In genomic region chr12:75359921-75360482, GRCm38 (mm10) we compare ENCODE assay signal across 29 mouse cellular contexts. TPM values are rescaled to one million over a fixed set of nuclear protein-coding genes. Genes with fewer than 3 reads are reported as not detected.
A peak's percentile ranks its signal among the peaks of the same experiment; 100 is the strongest.
DNase-seq lines count a peak whose midpoint lies in the region; ATAC-seq and TF ChIP-seq lines count a peak whose summit lies in the region.
"Had no signal": no experiment of that assay in that cellular context is flagged by ENCODE, and none has a peak within 500 bp of the region (broad histone marks: within the 10 kb centered on the region; RNA-seq: fewer than 3 reads in every experiment).

No protein-coding gene starts in this region.

- H3K36me3 ChIP-seq in heart, adult 2 months (ENCODE audit: control insufficient read depth, insufficient read depth, low read length): peaks cover 15% of the 10 kb centered on the region
- H3K36me3 ChIP-seq in ES-E14 (ENCODE audit: control insufficient read depth, insufficient read depth, low read length, poor library complexity, severe bottlenecking): no peaks in the 10 kb centered on the region
- H3K36me3 ChIP-seq: heart, embryonic 15.5 days; hindbrain, embryonic 10.5 days; limb, embryonic 10.5 days; midbrain, embryonic 13.5 days; neural tube, embryonic 15.5 days had no signal

- H3K4me3 ChIP-seq in heart, adult 2 months: no peak overlapping the region
- no peak overlapping the region for H3K4me3 ChIP-seq in ES-E14 (ENCODE audit: insufficient read depth in 1 of 2, low read depth in 1 of 2, low read length in 2 of 2, poor library complexity in 1 of 2, severe bottlenecking in 1 of 2)
- H3K4me3 ChIP-seq in brown adipose tissue, adult 24 weeks (ENCODE audit: insufficient read depth, low read depth, low read length): no peak overlapping the region
- H3K4me3 ChIP-seq: forebrain, embryonic 13.5 days; heart, embryonic 15.5 days; hindbrain, embryonic 10.5 days; limb, embryonic 10.5 days; midbrain, embryonic 13.5 days; neural tube, embryonic 15.5 days had no signal

- in situ Hi-C loops in ES-E14 (cut with MboI; ENCODE audit: low sequenced_read_pairs in 2 of 2, unreplicated experiment in 2 of 2): no loop called here

- peak; percentile 36 to 38 for DNase-seq in heart, adult 2 months
- DNase-seq in heart, adult 8-10 months (ENCODE audit: low spot score): no peak
- DNase-seq in left cerebral cortex, adult 11 months (ENCODE audit: low spot score): peak; percentile 7
- DNase-seq in left cerebral cortex, adult 18-20 months (ENCODE audit: low spot score in 2 of 2): no peak
- DNase-seq in ES-E14 (ENCODE audit: low read depth, low spot score): no peak
- DNase-seq: adrenal gland, adult 2 months; cerebellum, adult 9-10 months; kidney, adult 8-10 months; right cerebral cortex, postnatal 14 days had no signal

- H3K9ac ChIP-seq in heart, adult 2 months (ENCODE audit: low read depth, low read length): no peak overlapping the region
- H3K9ac ChIP-seq in ES-E14 (ENCODE audit: insufficient read depth, low read depth, low read length, poor library complexity, severe bottlenecking): no peak overlapping the region
- H3K9ac ChIP-seq: forebrain, embryonic 13.5 days; heart, embryonic 15.5 days; midbrain, embryonic 13.5 days; neural tube, embryonic 15.5 days had no signal

- 24% methylated on average over 5 of the region's 5 CpGs for WGBS in heart, adult 2 months

- no peak for ATAC-seq in monocyte, adult 5-6 weeks (replicated peaks; ENCODE audit: insufficient number of reproducible peaks, low FRiP score, low TSS enrichment, poor library complexity, severe bottlenecking)
- ATAC-seq: forebrain, embryonic 13.5 days; midbrain, embryonic 13.5 days had no signal

- intact Hi-C loops in heart, adult 2 months (cut with DNase I): loop anchor here (2.0 to 5.0 kb wide), 2 partner anchors 38 to 51 kb away; partner anchors contain the start of gene Rhoj

- no peaks in the 10 kb centered on the region for H3K9me3 ChIP-seq in ES-E14 (ENCODE audit: control insufficient read depth, insufficient read depth, low read depth, low read length)
- H3K9me3 ChIP-seq: forebrain, embryonic 13.5 days; heart, embryonic 15.5 days; hindbrain, embryonic 10.5 days; limb, embryonic 10.5 days; midbrain, embryonic 13.5 days; neural tube, embryonic 15.5 days had no signal

- H3K27ac ChIP-seq in heart, adult 2 months: peak overlapping the region; percentile 70
- peak overlapping the region; percentile 26; the same call in 1 of the 2 replicates for H3K27ac ChIP-seq in ES-E14 (ENCODE audit: insufficient read depth, low read depth, low read length, poor library complexity, severe bottlenecking)
- peak overlapping the region; percentile 40 for H3K27ac ChIP-seq in brown adipose tissue, adult 24 weeks (replicated peaks; ENCODE audit: low read depth, low read length)
- H3K27ac ChIP-seq: forebrain, embryonic 13.5 days; heart, embryonic 15.5 days; hindbrain, embryonic 10.5 days; limb, embryonic 10.5 days; macrophage; midbrain, embryonic 13.5 days; neural tube, embryonic 15.5 days had no signal

- no peaks in the 10 kb centered on the region for H3K27me3 ChIP-seq in heart, adult 2 months (ENCODE audit: control insufficient read depth, insufficient read depth, low read length)
- H3K27me3 ChIP-seq: forebrain, embryonic 13.5 days; heart, embryonic 15.5 days; midbrain, embryonic 13.5 days; neural tube, embryonic 15.5 days had no signal

- peaks cover 2% of the 10 kb centered on the region; the same call in 1 of the 2 replicates for H3K79me2 ChIP-seq in heart, adult 2 months (replicated peaks; ENCODE audit: control insufficient read depth, insufficient read depth, low read length)

- H3K4me1 ChIP-seq in heart, adult 2 months (ENCODE audit: control insufficient read depth, insufficient read depth, low read length): peaks cover 18% of the 10 kb centered on the region
- no peaks in the 10 kb centered on the region for H3K4me1 ChIP-seq in ES-E14 (ENCODE audit: control insufficient read depth in 2 of 2, insufficient read depth in 2 of 2, low read length in 2 of 2, poor library complexity in 1 of 2)
- H3K4me1 ChIP-seq in brown adipose tissue, adult 24 weeks (ENCODE audit: control insufficient read depth, insufficient read depth, insufficient read length, low read length): peaks cover 9% of the 10 kb centered on the region; the same call in 1 of the 2 replicates
- H3K4me1 ChIP-seq: forebrain, embryonic 13.5 days; limb, embryonic 10.5 days; midbrain, embryonic 13.5 days had no signal

- TF ChIP-seq EP300 in heart, adult 2 months (IDR thresholded peaks at IDR 0.05; ENCODE audit: insufficient read depth, low read depth, low read length): no peak

- TF ChIP-seq CTCF in heart, adult 2 months (IDR thresholded peaks at IDR 0.05): no peak

- TF ChIP-seq POLR2A in heart, adult 2 months (IDR thresholded peaks at IDR 0.05; ENCODE audit: insufficient read depth, low read depth, low read length): no peak

TF ChIP-seq in ES-E14, 5 proteins besides CTCF, POLR2A, EP300 and RAD21:
- TF ChIP-seq HCFC1 (IDR thresholded peaks at IDR 0.05; ENCODE audit: borderline replicate concordance, insufficient read depth, low read length) (no peak), CHD2 (IDR thresholded peaks at IDR 0.05; ENCODE audit: low read depth, low read length) (no peak), ZNF384 (IDR thresholded peaks at IDR 0.05; ENCODE audit: low read depth, low read length) (no peak), ZC3H11A (IDR thresholded peaks at IDR 0.05; ENCODE audit: borderline replicate concordance, low read depth, low read length) (no peak), MAFK (IDR thresholded peaks at IDR 0.05; ENCODE audit: insufficient read depth, low read depth, low read length) (no peak)

RNA-seq across cellular contexts. Expression of gene Rhoj, which starts 51.9 kb away (rescaled TPM):
- total RNA-seq in heart, adult 2 months (2021): 10 to 100 TPM; 30.1 to 37.1 TPM
- 42.6 and 66.2 TPM in 2 replicates for polyA plus RNA-seq in heart, adult 2 months (2012; rRNA removed)
- 10 to 100 TPM; 21.1 to 29.9 (median 25.7) TPM for total RNA-seq in heart, adult 8-10 months (2022)
- total RNA-seq in left cerebral cortex, adult 18-20 months (2021): 1 to 10 TPM; 3.3 to 3.7 TPM
- total RNA-seq in ES-E14 (2012; rRNA removed): 0.16 and 0.80 TPM in 2 replicates
- 14.4 and 16.0 TPM in 2 replicates for polyA plus RNA-seq in brown adipose tissue, adult 24 weeks (2012; ENCODE audit: insufficient read depth, insufficient read length, missing spikeins)
- 0.21 to 3.9 TPM (median 0.29 TPM) in 3 replicates for total RNA-seq in monocyte, adult 5-6 weeks (2017)
- total RNA-seq: common myeloid progenitor, adult 5-6 weeks had no signal

RNA-seq across cellular contexts. Expression of gene Gphb5, which starts 56.6 kb away (rescaled TPM):
- total RNA-seq in heart, adult 2 months (2021): not detected
- not detected in 2 replicates for polyA plus RNA-seq in heart, adult 2 months (2012; rRNA removed)
- not detected for total RNA-seq in heart, adult 8-10 months (2022)
- not detected for total RNA-seq in left cerebral cortex, adult 18-20 months (2021)
- total RNA-seq in ES-E14 (2012; rRNA removed): not detected in 2 replicates
- polyA plus RNA-seq in brown adipose tissue, adult 24 weeks (2012; ENCODE audit: insufficient read depth, insufficient read length, missing spikeins): not detected in 2 replicates
- total RNA-seq in monocyte, adult 5-6 weeks (2017): not detected in 3 replicates
- total RNA-seq: adrenal gland, adult 2 months; common myeloid progenitor, adult 5-6 weeks; gastrocnemius, adult 18-20 months; granulocyte monocyte progenitor cell, adult 5-6 weeks; left cerebral cortex, adult 8-10 months; liver, adult 2 months had no signal
- polyA plus RNA-seq: adrenal gland, adult 2 months; C2C12; embryonic facial prominence, embryonic 11.5 days; forebrain, embryonic 13.5 days; heart, embryonic 15.5 days; hindbrain, embryonic 10.5 days; large intestine, adult 2 months; limb, embryonic 10.5 days; liver, adult 2 months; macrophage; midbrain, embryonic 13.5 days; neural tube, embryonic 15.5 days; spleen, adult 2 months; stomach, embryonic 14.5 days; urinary bladder, adult 2 months had no signal

Comparison
In these comparisons a context has a peak if more than half of its experiments do, and no peak if none do; other contexts are left out.
1. DNase-seq: peak in heart, adult 2 months (2 of 2) and left cerebral cortex, adult 11 months (single experiment); none in heart, adult 8-10 months (single experiment), left cerebral cortex, adult 18-20 months (0 of 2) and ES-E14 (single experiment).
2. Peak in every context shown above with its lines, with median percentiles within 50 percentile points of each other: H3K27ac ChIP-seq.